Mouse (Mus musculus): ENCODE measurements around the gene Uba1. TPM values are rescaled to one million over a fixed set of nuclear protein-coding genes. Genes with fewer than 3 reads are reported as not detected.

Gene Uba1
- polyA plus RNA-seq (2014; fragmentation: Illumina TruSeq; extraction: RNeasy Lipid Tissue Mini Kit (QIAGEN cat#74804); ENCODE audit: low read depth, low replicate concordance): 70.6 TPM

DNA sequence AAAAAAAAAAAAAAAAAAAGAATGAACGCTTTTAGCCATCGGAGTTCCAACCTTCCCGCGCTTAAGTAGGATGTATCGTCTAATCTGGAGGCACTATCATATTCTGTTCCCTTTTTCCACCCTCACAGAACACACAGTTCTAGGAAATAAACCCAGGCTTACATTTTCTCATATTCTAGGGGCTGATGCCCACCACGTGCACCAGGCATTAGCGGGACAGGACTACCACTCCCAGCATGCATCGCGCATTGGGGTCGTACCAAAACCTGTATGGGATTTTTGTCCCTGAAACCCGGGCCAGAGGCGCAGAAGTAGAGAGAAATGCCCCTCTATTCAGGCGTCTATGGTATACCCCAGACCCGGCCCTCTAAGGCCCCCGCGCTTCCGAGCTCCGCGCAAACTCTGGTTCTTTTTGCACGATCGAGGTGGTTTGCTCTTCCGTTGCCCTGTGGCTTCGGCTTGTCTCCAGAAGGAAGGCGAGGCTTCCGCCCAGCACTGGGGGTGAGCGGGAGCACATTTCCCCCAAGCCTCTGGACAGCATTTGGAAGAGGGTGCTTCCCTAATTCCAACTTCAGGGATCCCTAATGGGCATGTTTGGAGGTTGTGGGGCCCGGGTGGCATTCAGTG is at the start of gene Uba1:
Uba1 (plus strand) TSS at position 301 of the 627 bp plus-strand sequence.

GRCm38 (mm10) chrX:20617176-20617902 is 40.8 kb upstream of the Uba1 start, which contains the start of the genes Rbm10 and Ndufb11:
Gene Rbm10, plus strand, starts transcription at chrX:20617503.
Gene Ndufb11, minus strand, starts transcription at chrX:20617619.

GRCm38 (mm10) chrX:20687519-20688067 is 29.5 kb downstream of the Uba1 start, which contains the start of gene Cdk16:
Gene Cdk16, plus strand, starts transcription at chrX:20687954.

GRCm38 (mm10) chrX:20703741-20704290 is 45.7 kb downstream of the Uba1 start, which contains the start of gene Usp11:
Gene Usp11, plus strand, starts transcription at chrX:20703906.

Other genes starting within 250 kb of the Uba1 start
- 4.2 TPM for gene Jade3, start 232.6 kb upstream of the Uba1 start, polyA plus RNA-seq (2014; fragmentation: Illumina TruSeq; extraction: RNeasy Lipid Tissue Mini Kit (QIAGEN cat#74804); ENCODE audit: low read depth, low replicate concordance)
- 4,203 TPM for gene Rgn, start 108.5 kb upstream of the Uba1 start, polyA plus RNA-seq (2014; fragmentation: Illumina TruSeq; extraction: RNeasy Lipid Tissue Mini Kit (QIAGEN cat#74804); ENCODE audit: low read depth, low replicate concordance)
- 4.8 TPM for gene Rbm10, start 40.8 kb upstream of the Uba1 start, polyA plus RNA-seq (2014; fragmentation: Illumina TruSeq; extraction: RNeasy Lipid Tissue Mini Kit (QIAGEN cat#74804); ENCODE audit: low read depth, low replicate concordance)
- 62.3 TPM for gene Ndufb11, start 40.7 kb upstream of the Uba1 start, polyA plus RNA-seq (2014; fragmentation: Illumina TruSeq; extraction: RNeasy Lipid Tissue Mini Kit (QIAGEN cat#74804); ENCODE audit: low read depth, low replicate concordance)
- gene Cdk16, start 29.6 kb downstream of the Uba1 start, polyA plus RNA-seq (2014; fragmentation: Illumina TruSeq; extraction: RNeasy Lipid Tissue Mini Kit (QIAGEN cat#74804); ENCODE audit: low read depth, low replicate concordance): 7.8 TPM
- 0.32 TPM for gene Usp11, start 45.6 kb downstream of the Uba1 start, polyA plus RNA-seq (2014; fragmentation: Illumina TruSeq; extraction: RNeasy Lipid Tissue Mini Kit (QIAGEN cat#74804); ENCODE audit: low read depth, low replicate concordance)
- 32.1 TPM for gene Araf, start 139.5 kb downstream of the Uba1 start, polyA plus RNA-seq (2014; fragmentation: Illumina TruSeq; extraction: RNeasy Lipid Tissue Mini Kit (QIAGEN cat#74804); ENCODE audit: low read depth, low replicate concordance)
- gene Timp1, start 211.8 kb downstream of the Uba1 start, polyA plus RNA-seq (2014; fragmentation: Illumina TruSeq; extraction: RNeasy Lipid Tissue Mini Kit (QIAGEN cat#74804); ENCODE audit: low read depth, low replicate concordance): not detected

Measured in liver, adult 10 weeks (tissue).